Mouse (Mus musculus) embryonic facial prominence, embryonic 13.5 days (tissue): ENCODE data around the gene 1700020N01Rik. TPM values are rescaled to one million over a fixed set of nuclear protein-coding genes. Genes with fewer than 3 reads are reported as not detected.

ENCODE experiments used
- ATAC-seq: fragments of 200-750 bp; cut with Nextera tagmentation; 2 replicates; pipeline ENCODE4 v1.8.0; 2017; ENCODE audit warnings: low read depth; ENCODE audit not compliant: insufficient number of reproducible peaks, insufficient read depth, low FRiP score, low TSS enrichment
- H3K27ac ChIP-seq: fragments of 300-500 bp; sonication (generic); 2 replicates; pipeline ENCODE4 v1.5.1; 2015; ENCODE audit warnings: moderate library complexity, mild to moderate bottlenecking, inconsistent platforms
- H3K27me3 ChIP-seq: fragments of 300-500 bp; sonication (generic); 2 replicates; pipeline ENCODE4 v1.6.1; 2015; ENCODE audit warnings: mild to moderate bottlenecking, inconsistent platforms
- H3K36me3 ChIP-seq: fragments of 300-500 bp; sonication (generic); 2 replicates; pipeline ENCODE4 v1.6.1; 2015; ENCODE audit warnings: mild to moderate bottlenecking, inconsistent platforms
- H3K4me1 ChIP-seq: fragments of 300-500 bp; sonication (generic); 2 replicates; pipeline ENCODE4 v1.6.1; 2015; ENCODE audit warnings: inconsistent platforms
- H3K4me2 ChIP-seq: fragments of 300-500 bp; sonication (generic); 2 replicates; pipeline ENCODE4 v1.6.1; 2015; ENCODE audit warnings: moderate library complexity, mild to moderate bottlenecking, inconsistent platforms
- H3K4me3 ChIP-seq: fragments of 300-500 bp; sonication (generic); 2 replicates; pipeline ENCODE4 v1.5.1; 2015; ENCODE audit warnings: mild to moderate bottlenecking, inconsistent platforms
- H3K9ac ChIP-seq: fragments of 300-500 bp; sonication (generic); 2 replicates; pipeline ENCODE4 v1.6.1; 2015; ENCODE audit warnings: mild to moderate bottlenecking, inconsistent platforms
- H3K9me3 ChIP-seq: fragments of 300-500 bp; sonication (generic); 2 replicates; pipeline ENCODE4 v1.6.1; 2016; ENCODE audit warnings: inconsistent platforms
- WGBS: fragments of 180-500 bp; shearing (Covaris S2); methylation state at CpG from one replicate; pipeline ENCODE4 v1.1.7; 2015; ENCODE audit warnings: mixed read lengths; 5-methylcytosine and 5-hydroxymethylcytosine counted together
- polyA plus RNA-seq: library from polyadenylated mRNA; unstranded; fragments of >200 nt; fragmentation: Nextera tagmentation; extraction: Ambion mirVana; gene quantifications from 2 replicates; pipeline ENCODE4 v1.2.1, GENCODE M21; 2015

The 1700020N01Rik gene
- polyA plus RNA-seq, 1 experiment from 2014 or later = not detected

- 39% methylated on average over 4 of the region's 4 CpGs for WGBS
Observed at GRCm38 (mm10) chr10:21635988-21636710, 43.2 kb downstream of the 1700020N01Rik start.

GRCm38 (mm10) chr10:21636711-21637081 lies 43.8 kb downstream of the 1700020N01Rik start:
- Histone ChIP-seq H3K9ac (no peak overlapping the region), H3K4me3 (no peak overlapping the region), H3K36me3 (no peaks in the 10 kb centered on the region), H3K9me3 (no peaks in the 10 kb centered on the region), H3K4me2 (no peak overlapping the region), H3K27me3 (no peaks in the 10 kb centered on the region), H3K27ac (peak overlapping the region; percentile 9; the same call in 1 of the 2 replicates), H3K4me1 (peaks cover 23% of the 10 kb centered on the region)
- 70% methylated on average over 6 of the region's 6 CpGs for WGBS
- no peak for ATAC-seq

More at GRCm38 (mm10) chr10:21635988-21636710, 43.2 kb downstream of the 1700020N01Rik start:
- H3K9me3 ChIP-seq = no peaks in the 10 kb centered on the region
- no peak overlapping the region for H3K4me3 ChIP-seq
- no peaks in the 10 kb centered on the region for H3K36me3 ChIP-seq
- H3K9ac ChIP-seq = no peak overlapping the region
- no peak overlapping the region for H3K27ac ChIP-seq
- no peaks in the 10 kb centered on the region for H3K27me3 ChIP-seq
- H3K4me2 ChIP-seq = no peak overlapping the region
- H3K4me1 ChIP-seq = peaks cover 23% of the 10 kb centered on the region
- ATAC-seq = no peak

- Histone ChIP-seq H3K4me1 (no peaks in the 10 kb centered on the region), H3K36me3 (no peaks in the 10 kb centered on the region), H3K27me3 (no peaks in the 10 kb centered on the region), H3K9ac (no peak overlapping the region), H3K4me2 (no peak overlapping the region), H3K4me3 (no peak overlapping the region), H3K27ac (no peak overlapping the region), H3K9me3 (peaks cover 3% of the 10 kb centered on the region; the same call in 1 of the 2 replicates)
- no peak for ATAC-seq
- 77% methylated on average over 4 of the region's 4 CpGs for WGBS
Observed at GRCm38 (mm10) chr10:21651388-21651787, 58.4 kb downstream of the 1700020N01Rik start.

- Histone ChIP-seq H3K4me2 (no peak overlapping the region), H3K4me3 (no peak overlapping the region), H3K4me1 (no peaks in the 10 kb centered on the region), H3K27ac (no peak overlapping the region), H3K27me3 (no peaks in the 10 kb centered on the region), H3K9me3 (peaks cover 3% of the 10 kb centered on the region; the same call in 1 of the 2 replicates), H3K9ac (no peak overlapping the region), H3K36me3 (no peaks in the 10 kb centered on the region)
- ATAC-seq = no peak
- WGBS = 89% methylated on average over 24 of the region's 24 CpGs
Observed at GRCm38 (mm10) chr10:21652426-21653345, 59.7 kb downstream of the 1700020N01Rik start.

- no peaks in the 10 kb centered on the region for H3K4me1 ChIP-seq
- no peak overlapping the region for H3K4me2 ChIP-seq
- peaks cover 3% of the 10 kb centered on the region; the same call in 1 of the 2 replicates for H3K9me3 ChIP-seq
- H3K27me3 ChIP-seq = no peaks in the 10 kb centered on the region
- H3K9ac ChIP-seq = no peak overlapping the region
- WGBS = 90% methylated on average over 7 of the region's 7 CpGs
- H3K36me3 ChIP-seq = no peaks in the 10 kb centered on the region
- no peak for ATAC-seq
- no peak overlapping the region for H3K27ac ChIP-seq
- no peak overlapping the region for H3K4me3 ChIP-seq
Observed at GRCm38 (mm10) chr10:21653469-21653868, 60.5 kb downstream of the 1700020N01Rik start.

GRCm38 (mm10) chr10:21659576-21660246 lies 66.8 kb downstream of the 1700020N01Rik start:
- Histone ChIP-seq H3K27me3 (no peaks in the 10 kb centered on the region), H3K4me1 (no peaks in the 10 kb centered on the region), H3K9me3 (peaks cover under 1% of the 10 kb centered on the region; the same call in 1 of the 2 replicates), H3K27ac (no peak overlapping the region), H3K9ac (no peak overlapping the region), H3K4me2 (no peak overlapping the region), H3K36me3 (no peaks in the 10 kb centered on the region), H3K4me3 (no peak overlapping the region)
- 82% methylated on average over 8 of the region's 8 CpGs for WGBS
- ATAC-seq = no peak

GRCm38 (mm10) chr10:21668976-21669375 lies 76.0 kb downstream of the 1700020N01Rik start:
- Histone ChIP-seq H3K9me3 (0 out of 2 replicates have a peak, but pooled peaks cover 5% of the 10 kb centered on the region), H3K4me1 (peaks cover 14% of the 10 kb centered on the region; the same call in 1 of the 2 replicates), H3K27ac (peak overlapping the region; percentile 39; the same call in 1 of the 2 replicates), H3K4me2 (peak overlapping the region; percentile 47), H3K27me3 (no peaks in the 10 kb centered on the region), H3K4me3 (no peak overlapping the region), H3K9ac (no peak overlapping the region), H3K36me3 (no peaks in the 10 kb centered on the region)
- WGBS = 34% methylated on average over 17 of the region's 17 CpGs
- no peak for ATAC-seq

GRCm38 (mm10) chr10:21669750-21670161 lies 76.8 kb downstream of the 1700020N01Rik start:
- no peak overlapping the region for H3K4me2 ChIP-seq
- H3K36me3 ChIP-seq = no peaks in the 10 kb centered on the region
- no peaks in the 10 kb centered on the region for H3K27me3 ChIP-seq
- H3K9ac ChIP-seq = no peak overlapping the region
- WGBS = 46% methylated on average over 11 of the region's 11 CpGs
- H3K4me3 ChIP-seq = no peak overlapping the region
- 0 out of 2 replicates have a peak, but pooled peaks cover 5% of the 10 kb centered on the region for H3K9me3 ChIP-seq
- peak overlapping the region; percentile 39; the same call in 1 of the 2 replicates for H3K27ac ChIP-seq
- no peak for ATAC-seq
- peaks cover 14% of the 10 kb centered on the region; the same call in 1 of the 2 replicates for H3K4me1 ChIP-seq

GRCm38 (mm10) chr10:21670168-21670567 lies 77.2 kb downstream of the 1700020N01Rik start:
- H3K4me3 ChIP-seq = no peak overlapping the region
- H3K4me1 ChIP-seq = peaks cover 14% of the 10 kb centered on the region; the same call in 1 of the 2 replicates
- WGBS = 83% methylated on average over 5 of the region's 5 CpGs
- 0 out of 2 replicates have a peak, but pooled peaks cover 5% of the 10 kb centered on the region for H3K9me3 ChIP-seq
- H3K36me3 ChIP-seq = no peaks in the 10 kb centered on the region
- ATAC-seq = no peak
- no peak overlapping the region for H3K4me2 ChIP-seq
- no peaks in the 10 kb centered on the region for H3K27me3 ChIP-seq
- H3K9ac ChIP-seq = no peak overlapping the region
- no peak overlapping the region for H3K27ac ChIP-seq
